Mouse (Mus musculus): ENCODE results near the gene Olfr661. TPM values are rescaled to one million over a fixed set of nuclear protein-coding genes. Genes with fewer than 3 reads are reported as not detected.

The Olfr661 gene
- not detected in 2 replicates for polyA plus RNA-seq (2016; fragmentation: Nextera tagmentation; extraction: Ambion mirVana)

- no peaks in the 10 kb centered on the region for H3K9me3 ChIP-seq (replicated peaks)
- no peaks in the 10 kb centered on the region for H3K27me3 ChIP-seq (ENCODE audit: low read depth, poor library complexity, severe bottlenecking)
- 91% methylated on average over 2 of the region's 2 CpGs for WGBS
- H3K27ac ChIP-seq (replicated peaks), result no peak within 1 kb of the TSS
- H3K4me3 ChIP-seq, result no peak within 1 kb of the TSS
- no peaks in the 10 kb centered on the region for H3K36me3 ChIP-seq
- DNase-seq (ENCODE audit: low spot score), result no peak
- H3K4me1 ChIP-seq, result no peaks in the 10 kb centered on the region
Observed at GRCm38 (mm10) chr7:104686201-104686600, at the start of gene Olfr661. Olfr661 (plus strand) TSS chr7:104686501.

- Histone ChIP-seq H3K36me3 (no peaks in the 10 kb centered on the region), H3K27ac (replicated peaks) (peak within 1 kb of the TSS; percentile 49; the same call in 1 of the 2 replicates), H3K9me3 (replicated peaks) (no peaks in the 10 kb centered on the region), H3K4me1 (no peaks in the 10 kb centered on the region), H3K27me3 (ENCODE audit: low read depth, poor library complexity, severe bottlenecking) (no peaks in the 10 kb centered on the region), H3K4me3 (peak within 1 kb of the TSS; percentile 49)
- WGBS, result 35% methylated on average over 22 of the region's 22 CpGs
- peak; percentile 65 for DNase-seq (ENCODE audit: low spot score)
Observed at GRCm38 (mm10) chr7:104646841-104647482, 39.3 kb upstream of the Olfr661 start, which contains the start of gene Olfr658. Olfr658 (minus strand) TSS chr7:104647305.

DNA sequence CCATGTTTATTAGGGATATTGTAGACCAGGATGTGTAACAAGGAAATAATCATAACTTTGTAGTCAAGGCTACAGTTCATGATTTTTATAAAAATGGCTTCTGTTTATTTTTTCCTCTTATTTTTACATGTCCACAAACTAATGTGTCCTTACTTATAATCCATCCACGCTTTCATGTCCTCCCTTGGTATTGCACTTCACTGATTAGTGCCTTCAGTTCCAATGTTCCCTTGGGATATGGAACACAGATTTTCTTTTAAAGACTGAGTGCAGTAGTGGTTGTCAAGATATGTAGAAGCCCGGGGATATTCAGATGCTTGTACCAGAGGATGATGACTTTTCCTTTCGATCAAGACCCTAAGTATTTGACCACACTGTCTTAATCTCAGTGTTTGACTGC, 19.8 kb upstream of the Olfr661 start, which contains the start of gene Olfr659:
TSS of gene Olfr659 (plus strand) at position 301 of the 400 bp plus-strand sequence.
- Histone ChIP-seq H3K27me3 (ENCODE audit: low read depth, poor library complexity, severe bottlenecking) (no peaks in the 10 kb centered on the region), H3K4me1 (no peaks in the 10 kb centered on the region), H3K36me3 (no peaks in the 10 kb centered on the region), H3K9me3 (replicated peaks) (no peaks in the 10 kb centered on the region), H3K27ac (replicated peaks) (no peak within 1 kb of the TSS), H3K4me3 (no peak within 1 kb of the TSS)
- DNase-seq (ENCODE audit: low spot score), result no peak
- 86% methylated on average over 3 of the region's 3 CpGs for WGBS

Other genes with a start within 250 kb of the Olfr661 start
- gene Trim30a, start 221.3 kb upstream of the Olfr661 start, polyA plus RNA-seq (2016; fragmentation: Nextera tagmentation; extraction: Ambion mirVana), result 0.30 and 0.51 TPM in 2 replicates
- 0.12 and 0.35 TPM in 2 replicates for gene Trim30d, start 178.7 kb upstream of the Olfr661 start, polyA plus RNA-seq (2016; fragmentation: Nextera tagmentation; extraction: Ambion mirVana)
- gene Olfr651, start 136.4 kb upstream of the Olfr661 start, polyA plus RNA-seq (2016; fragmentation: Nextera tagmentation; extraction: Ambion mirVana), result not detected in 2 replicates
- gene Olfr652, start 125.6 kb upstream of the Olfr661 start, polyA plus RNA-seq (2016; fragmentation: Nextera tagmentation; extraction: Ambion mirVana), result not detected in 2 replicates
- gene Olfr653, start 109.2 kb upstream of the Olfr661 start, polyA plus RNA-seq (2016; fragmentation: Nextera tagmentation; extraction: Ambion mirVana), result not detected in 2 replicates
- gene Olfr654, start 99.5 kb upstream of the Olfr661 start, polyA plus RNA-seq (2016; fragmentation: Nextera tagmentation; extraction: Ambion mirVana), result not detected in 2 replicates
- gene Olfr655, start 84.7 kb upstream of the Olfr661 start, polyA plus RNA-seq (2016; fragmentation: Nextera tagmentation; extraction: Ambion mirVana), result 0.10 TPM in 1 of 2 replicates, not detected in the other
- not detected in 2 replicates for gene Olfr656, start 72.5 kb upstream of the Olfr661 start, polyA plus RNA-seq (2016; fragmentation: Nextera tagmentation; extraction: Ambion mirVana)
- not detected in 2 replicates for gene Olfr657, start 61.7 kb upstream of the Olfr661 start, polyA plus RNA-seq (2016; fragmentation: Nextera tagmentation; extraction: Ambion mirVana)
- not detected in 2 replicates for gene Olfr658, start 39.2 kb upstream of the Olfr661 start, polyA plus RNA-seq (2016; fragmentation: Nextera tagmentation; extraction: Ambion mirVana)
- not detected in 2 replicates for gene Olfr659, start 19.7 kb upstream of the Olfr661 start, polyA plus RNA-seq (2016; fragmentation: Nextera tagmentation; extraction: Ambion mirVana)
- gene Usp17le, start 91.0 kb downstream of the Olfr661 start, polyA plus RNA-seq (2016; fragmentation: Nextera tagmentation; extraction: Ambion mirVana), result not detected in 2 replicates
- not detected in 2 replicates for gene Usp17lb, start 156.1 kb downstream of the Olfr661 start, polyA plus RNA-seq (2016; fragmentation: Nextera tagmentation; extraction: Ambion mirVana)
- not detected in 2 replicates for gene Usp17la, start 170.5 kb downstream of the Olfr661 start, polyA plus RNA-seq (2016; fragmentation: Nextera tagmentation; extraction: Ambion mirVana)
- not detected in 2 replicates for gene Olfr665, start 191.5 kb downstream of the Olfr661 start, polyA plus RNA-seq (2016; fragmentation: Nextera tagmentation; extraction: Ambion mirVana)
- gene Olfr666, start 209.5 kb downstream of the Olfr661 start, polyA plus RNA-seq (2016; fragmentation: Nextera tagmentation; extraction: Ambion mirVana), result not detected in 2 replicates
- not detected in 2 replicates for gene Olfr667, start 235.0 kb downstream of the Olfr661 start, polyA plus RNA-seq (2016; fragmentation: Nextera tagmentation; extraction: Ambion mirVana)
- not detected in 2 replicates for gene Olfr668, start 241.6 kb downstream of the Olfr661 start, polyA plus RNA-seq (2016; fragmentation: Nextera tagmentation; extraction: Ambion mirVana)
- not detected in 2 replicates for gene Olfr669, start 247.7 kb downstream of the Olfr661 start, polyA plus RNA-seq (2016; fragmentation: Nextera tagmentation; extraction: Ambion mirVana)